Mouse (Mus musculus) kidney, postnatal 4 days (tissue): ENCODE data around the gene Sh3pxd2b.

ENCODE experiments used
- DNase-seq, 2 experiments: peaks; one replicate each; pipeline ENCODE4 v3.0.0; 2021; ENCODE audit warnings: mixed read lengths in 2 of 2

Sh3pxd2b gene

GRCm38 (mm10) chr11:32347607-32348432 is at the start of gene Sh3pxd2b:
Sh3pxd2b (plus strand) TSS chr11:32347820.
- DNase-seq = peak; percentile 85 to 88

- no peak for DNase-seq
Observed at GRCm38 (mm10) chr11:32297866-32298531, 49.6 kb upstream of the Sh3pxd2b start.

GRCm38 (mm10) chr11:32298532-32298918 is 49.1 kb upstream of the Sh3pxd2b start:
- DNase-seq = no peak

GRCm38 (mm10) chr11:32299865-32300264 is 47.8 kb upstream of the Sh3pxd2b start, which contains the start of gene Hbq1a:
Hbq1a (plus strand) TSS chr11:32300069.
- peak; percentile 80 to 84 for DNase-seq

- no peak for DNase-seq
Observed at GRCm38 (mm10) chr11:32300279-32301267, 47.0 kb upstream of the Sh3pxd2b start.

GRCm38 (mm10) chr11:32301506-32301905 is 46.1 kb upstream of the Sh3pxd2b start:
- DNase-seq = no peak

GRCm38 (mm10) chr11:32302824-32303419 is 44.7 kb upstream of the Sh3pxd2b start:
- DNase-seq = no peak

- no peak for DNase-seq
Observed at GRCm38 (mm10) chr11:32303455-32303854, 44.2 kb upstream of the Sh3pxd2b start.

GRCm38 (mm10) chr11:32307006-32307405 is 40.6 kb upstream of the Sh3pxd2b start:
- DNase-seq = no peak

- DNase-seq = no peak
Observed at GRCm38 (mm10) chr11:32309446-32309845, 38.2 kb upstream of the Sh3pxd2b start.

GRCm38 (mm10) chr11:32309928-32310327 is 37.7 kb upstream of the Sh3pxd2b start:
- DNase-seq = no peak

- no peak for DNase-seq
Observed at GRCm38 (mm10) chr11:32316009-32316408, 31.6 kb upstream of the Sh3pxd2b start.

- DNase-seq = no peak
Observed at GRCm38 (mm10) chr11:32320507-32321195, 27.0 kb upstream of the Sh3pxd2b start.

- peak; percentile 85 to 90 for DNase-seq
Observed at GRCm38 (mm10) chr11:32321196-32321565, 26.4 kb upstream of the Sh3pxd2b start.

- peak; percentile 95 for DNase-seq
Observed at GRCm38 (mm10) chr11:32324609-32325008, 23.0 kb upstream of the Sh3pxd2b start.

- DNase-seq = peak; percentile 64 to 67
Observed at GRCm38 (mm10) chr11:32331075-32331474, 16.5 kb upstream of the Sh3pxd2b start.

- no peak for DNase-seq
Observed at GRCm38 (mm10) chr11:32331861-32332260, 15.8 kb upstream of the Sh3pxd2b start.

GRCm38 (mm10) chr11:32333235-32333634 is 14.4 kb upstream of the Sh3pxd2b start:
- no peak for DNase-seq

GRCm38 (mm10) chr11:32336435-32336907 is 11.1 kb upstream of the Sh3pxd2b start:
- DNase-seq = no peak

- DNase-seq = peak; percentile 37 to 61
Observed at GRCm38 (mm10) chr11:32339131-32339531, 8.5 kb upstream of the Sh3pxd2b start.
